Mouse (Mus musculus): Measurements from ENCODE around the gene Izumo1r. TPM values are rescaled to one million over a fixed set of nuclear protein-coding genes. Genes with fewer than 3 reads are reported as not detected.

Izumo1r gene
- total and polyA plus RNA-seq, 3 experiments: not detected

DNA sequence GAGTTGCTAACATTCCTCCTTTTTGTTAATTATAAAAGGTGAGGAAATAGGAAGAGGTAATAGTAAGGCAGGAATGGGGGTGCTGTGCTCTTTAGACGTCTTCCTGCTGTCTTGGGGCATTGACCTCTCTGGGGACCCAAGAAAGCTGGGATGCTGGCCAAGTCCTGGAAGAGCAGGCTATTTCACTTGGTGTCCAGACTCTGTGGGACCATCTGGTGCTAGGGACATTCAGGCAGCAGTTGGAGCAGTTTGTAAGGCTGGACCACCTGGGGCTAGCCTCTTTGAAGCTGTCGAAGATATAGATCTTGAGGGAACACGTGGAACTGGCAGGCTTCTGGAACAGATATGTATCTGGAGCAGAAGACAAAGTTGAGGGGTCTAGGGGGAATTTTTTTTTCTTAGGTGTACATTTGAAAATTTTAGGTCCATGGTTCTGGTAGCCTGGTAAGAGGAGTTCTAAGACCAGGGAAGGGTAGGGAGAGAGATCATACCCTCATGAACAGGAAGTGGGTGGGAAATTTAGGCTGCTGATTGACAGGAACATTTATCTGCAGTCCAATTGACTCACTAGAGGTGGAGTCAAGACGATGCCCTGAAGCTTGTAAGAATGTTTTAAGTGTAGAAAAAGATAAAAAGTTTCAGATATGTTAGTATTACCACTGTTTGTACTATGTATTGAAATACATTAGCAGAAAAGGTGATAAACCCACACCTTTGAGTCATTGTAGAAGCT, 46.7 kb downstream of the Izumo1r start:
- Histone ChIP-seq H3K27ac (ENCODE audit: control insufficient read depth, low read depth, low read length) (no peak overlapping the region), H3K27me3 (ENCODE audit: control insufficient read depth in 1 of 2, insufficient read depth in 2 of 2, low read length in 2 of 2) (peaks cover 0 to 11% of the 10 kb centered on the region in 2 experiments; a peak in 2 of 4 replicates), H3K9me3 (replicated peaks; ENCODE audit: insufficient read depth, low read length) (no peaks in the 10 kb centered on the region), H3K9ac (ENCODE audit: control insufficient read depth, low read depth, low read length, poor library complexity, severe bottlenecking) (no peak overlapping the region), H3K4me3 (ENCODE audit: control insufficient read depth in 1 of 2, insufficient read depth in 1 of 2, low read depth in 2 of 2, low read length in 2 of 2) (no peak overlapping the region), H3K79me2 (ENCODE audit: control insufficient read depth, insufficient read depth, low read length, poor library complexity) (no peaks in the 10 kb centered on the region), H3K36me3 (ENCODE audit: control insufficient read depth in 1 of 2, insufficient read depth in 2 of 2, low read length in 2 of 2) (peaks cover 0 to 15% of the 10 kb centered on the region in 2 experiments; a peak in 2 of 4 replicates), H3K4me1 (ENCODE audit: control insufficient read depth in 1 of 2, insufficient read depth in 2 of 2, low read length in 2 of 2) (peaks cover 6 to 18% of the 10 kb centered on the region in 2 experiments)
- peak; percentile 85 for DNase-seq (ENCODE audit: low read depth, low spot score)
- TF ChIP-seq ZC3H11A (IDR thresholded peaks at IDR 0.05; ENCODE audit: low read depth, low read length): no peak
- no peak for TF ChIP-seq SIN3A (IDR thresholded peaks at IDR 0.05; ENCODE audit: low read length)
- TF ChIP-seq ELF1 (IDR thresholded peaks at IDR 0.05; ENCODE audit: low read depth, low read length): peak; percentile 10
- no peak for TF ChIP-seq RCOR1 (IDR thresholded peaks at IDR 0.05; ENCODE audit: low read depth, low read length)
- TF ChIP-seq GATA1 (IDR thresholded peaks at IDR 0.05; ENCODE audit: low read depth, low read length): peak; percentile 73
- TF ChIP-seq E2F4 (IDR thresholded peaks at IDR 0.05; ENCODE audit: borderline replicate concordance, low read depth, low read length): no peak
- no peak for TF ChIP-seq TAL1 (IDR thresholded peaks at IDR 0.05; ENCODE audit: low read length)
- no peak for TF ChIP-seq MXI1 (IDR thresholded peaks at IDR 0.05; ENCODE audit: low read depth, low read length)
- no peak for TF ChIP-seq MAFK (IDR thresholded peaks at IDR 0.05; ENCODE audit: borderline replicate concordance, low read depth, low read length)
- no peak for TF ChIP-seq BHLHE40 (IDR thresholded peaks at IDR 0.05; ENCODE audit: borderline replicate concordance, low read depth, low read length)
- TF ChIP-seq MAX (IDR thresholded peaks at IDR 0.05; ENCODE audit: low read length): peak; percentile 49; the same call in 1 of the 2 replicates
- TF ChIP-seq SMC3 (IDR thresholded peaks at IDR 0.05; ENCODE audit: low read depth, low read length): no peak
- peak in 1 of 2 experiments; percentile 34; a peak in 1 of 4 replicates for TF ChIP-seq POLR2A (IDR thresholded peaks at IDR 0.05; ENCODE audit: control insufficient read depth in 1 of 2, insufficient read depth in 1 of 2, low read depth in 1 of 2, low read length in 2 of 2, poor library complexity in 1 of 2)

GRCm38 (mm10) chr9:14854585-14854984, 49.2 kb downstream of the Izumo1r start:
- Histone ChIP-seq H3K27me3 (ENCODE audit: control insufficient read depth in 1 of 2, insufficient read depth in 2 of 2, low read length in 2 of 2) (peaks cover 0 to 2% of the 10 kb centered on the region in 2 experiments; a peak in 1 of 4 replicates), H3K9me3 (replicated peaks; ENCODE audit: insufficient read depth, low read length) (no peaks in the 10 kb centered on the region), H3K36me3 (ENCODE audit: control insufficient read depth in 1 of 2, insufficient read depth in 2 of 2, low read length in 2 of 2) (peaks cover 0 to 15% of the 10 kb centered on the region in 2 experiments; a peak in 2 of 4 replicates), H3K9ac (ENCODE audit: control insufficient read depth, low read depth, low read length, poor library complexity, severe bottlenecking) (no peak overlapping the region), H3K79me2 (ENCODE audit: control insufficient read depth, insufficient read depth, low read length, poor library complexity) (no peaks in the 10 kb centered on the region), H3K4me1 (ENCODE audit: control insufficient read depth in 1 of 2, insufficient read depth in 2 of 2, low read length in 2 of 2) (peaks cover 6 to 18% of the 10 kb centered on the region in 2 experiments), H3K27ac (ENCODE audit: control insufficient read depth, low read depth, low read length) (no peak overlapping the region), H3K4me3 (ENCODE audit: control insufficient read depth in 1 of 2, insufficient read depth in 1 of 2, low read depth in 2 of 2, low read length in 2 of 2) (no peak overlapping the region)
- TF ChIP-seq CTCF (IDR thresholded peaks at IDR 0.05 in 2 of 3, conservative IDR thresholded peaks at IDR 0.05 in 1 of 3; ENCODE audit: control insufficient read depth in 1 of 3, insufficient read depth in 1 of 3, low read depth in 2 of 3, low read length in 3 of 3, poor library complexity in 1 of 3, severe bottlenecking in 1 of 3) (peak in 1 of 3 experiments; percentile 7; a peak in 1 of 6 replicates), MYB (IDR thresholded peaks at IDR 0.05; ENCODE audit: low read depth, low read length) (no peak)
- no peak for DNase-seq (ENCODE audit: low read depth, low spot score)

Measured in MEL (cell line).